Comparison of ENCODE assay signal across 8 mouse cellular contexts in the genomic region with DNA sequence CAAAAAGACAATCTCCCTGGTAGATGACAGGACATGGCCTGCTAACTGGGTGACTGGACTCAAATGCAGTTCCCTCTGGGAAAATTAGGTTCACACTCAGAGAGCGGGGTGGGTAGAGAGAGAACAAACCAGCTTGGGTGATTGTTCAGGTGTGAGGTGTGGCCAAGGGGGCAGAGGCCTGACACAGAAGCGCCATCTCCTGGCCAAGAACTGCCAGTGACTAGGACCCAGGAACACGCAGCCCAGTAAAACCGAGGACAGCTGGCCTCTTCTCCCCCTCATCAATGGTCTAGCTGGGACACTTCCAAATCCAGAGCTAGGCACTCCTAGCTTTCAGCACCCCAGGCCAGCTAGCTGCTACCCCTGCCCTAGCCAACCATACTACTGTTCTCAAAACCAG. TPM values are rescaled to one million over a fixed set of nuclear protein-coding genes. Genes with fewer than 3 reads are reported as not detected.
DNase-seq lines count a peak whose midpoint lies in the region; ATAC-seq and TF ChIP-seq lines count a peak whose summit lies in the region.

No protein-coding gene starts in this region.

- peaks cover 6% of the 10 kb centered on the region for H3K4me1 ChIP-seq in neural tube, embryonic 15.5 days
- no peaks in the 10 kb centered on the region for H3K4me1 ChIP-seq in cortical plate, adult 2 months (ENCODE audit: control insufficient read depth, insufficient read depth, low read length)

- no peak overlapping the region for H3K4me2 ChIP-seq in neural tube, embryonic 15.5 days

- ATAC-seq in neural tube, embryonic 15.5 days (ENCODE audit: low FRiP score) = no peak

- H3K9me3 ChIP-seq in neural tube, embryonic 15.5 days (replicated peaks) = no peaks in the 10 kb centered on the region

- peaks cover 27% of the 10 kb centered on the region for H3K27me3 ChIP-seq in neural tube, embryonic 15.5 days (replicated peaks)

- DNase-seq in cerebellum, adult 9-10 months = peak; percentile 12
- no peak for DNase-seq in cerebellum, adult 11-12 months
- peak; percentile 27 for DNase-seq in neural tube, embryonic 10.5 days (ENCODE audit: extremely low spot score, low spot score)
- DNase-seq in kidney, adult 9 months = peak; percentile 37
- DNase-seq in mesoderm, embryonic 11.5 days (ENCODE audit: low read depth, low spot score) = peak; percentile 37
- no peak for DNase-seq in urinary bladder, adult 2 months (ENCODE audit: low spot score)

- 9% methylated on average over 4 of the region's 4 CpGs for WGBS in neural tube, embryonic 15.5 days

- no peak overlapping the region for H3K9ac ChIP-seq in neural tube, embryonic 15.5 days (replicated peaks)

- no peaks in the 10 kb centered on the region for H3K36me3 ChIP-seq in neural tube, embryonic 15.5 days

- no peak overlapping the region for H3K4me3 ChIP-seq in neural tube, embryonic 15.5 days (replicated peaks)
- no peak overlapping the region for H3K4me3 ChIP-seq in cortical plate, adult 2 months (ENCODE audit: insufficient read depth, low read length)

- no peak for TF ChIP-seq POLR2A in cortical plate, adult 2 months (IDR thresholded peaks at IDR 0.05; ENCODE audit: extremely low read depth, insufficient read depth, low read length)

- H3K27ac ChIP-seq in neural tube, embryonic 15.5 days (replicated peaks) = no peak overlapping the region
- H3K27ac ChIP-seq in cortical plate, adult 2 months (ENCODE audit: insufficient read depth, low read length) = no peak overlapping the region

- TF ChIP-seq CTCF in cortical plate, adult 2 months (IDR thresholded peaks at IDR 0.05; ENCODE audit: extremely low read depth, insufficient read depth, low read length) = peak; percentile 58

RNA-seq across cellular contexts. Expression of gene Oxtr, which starts 5.4 kb away (rescaled TPM):
- polyA plus RNA-seq in neural tube, embryonic 15.5 days (2015; fragmentation: Nextera tagmentation; extraction: Ambion mirVana) = 1.8 TPM in 2 replicates
- polyA plus RNA-seq in cortical plate, adult 2 months (2012; rRNA removed) = 3.5 and 4.1 TPM in 2 replicates
- polyA plus RNA-seq in urinary bladder, adult 2 months (2012; rRNA removed) = 0.75 and 0.81 TPM in 2 replicates

RNA-seq across cellular contexts. Expression of gene Cav3, which starts 25.0 kb away (rescaled TPM):
- 1.7 and 2.9 TPM in 2 replicates for polyA plus RNA-seq in neural tube, embryonic 15.5 days (2015; fragmentation: Nextera tagmentation; extraction: Ambion mirVana)
- polyA plus RNA-seq in cortical plate, adult 2 months (2012; rRNA removed) = 0.13 and 0.25 TPM in 2 replicates
- 23.7 and 23.8 TPM in 2 replicates for polyA plus RNA-seq in urinary bladder, adult 2 months (2012; rRNA removed)

Comparison
In these comparisons a context has a peak if more than half of its experiments do, and no peak if none do; other contexts are left out.
1. DNase-seq: peak in cerebellum, adult 9-10 months (single experiment), neural tube, embryonic 10.5 days (single experiment), kidney, adult 9 months (single experiment) and mesoderm, embryonic 11.5 days (single experiment); none in cerebellum, adult 11-12 months (single experiment) and urinary bladder, adult 2 months (single experiment).